Comparison of ENCODE assay signal across 15 mouse cellular contexts in the genomic region with DNA sequence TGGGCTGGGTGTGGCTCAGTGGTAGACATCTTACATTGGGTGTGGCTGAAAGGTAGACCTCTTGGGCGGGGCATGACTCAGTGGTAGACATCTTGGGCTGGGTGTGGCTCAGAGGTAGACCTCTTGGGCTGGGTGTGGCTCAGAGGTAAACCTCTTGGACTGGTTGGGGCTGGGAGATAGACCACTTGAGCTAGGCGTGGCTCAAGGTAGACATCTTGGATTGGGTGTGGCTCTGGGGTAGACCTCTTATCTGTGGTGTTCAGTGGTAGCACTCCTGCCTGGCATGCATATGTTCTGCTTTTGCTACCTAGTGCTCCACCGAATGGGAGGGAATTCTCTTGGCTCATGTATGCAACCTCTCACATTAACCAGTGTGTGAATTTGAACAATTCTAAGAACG. TPM values are rescaled to one million over a fixed set of nuclear protein-coding genes. Genes with fewer than 3 reads are reported as not detected.
"Had no signal": no experiment of that assay in that cellular context is flagged by ENCODE, and none has a peak within 500 bp of the region (broad histone marks: within the 10 kb centered on the region; RNA-seq: fewer than 3 reads in every experiment).

No protein-coding gene starts in this region.

- H3K9ac ChIP-seq: limb, embryonic 12.5 days; lung, embryonic 15.5 days; neural tube, embryonic 13.5 days; stomach, embryonic 15.5 days had no signal

- H3K27me3 ChIP-seq: limb, embryonic 12.5 days; lung, embryonic 15.5 days; neural tube, embryonic 13.5 days; stomach, embryonic 15.5 days had no signal

- H3K9me3 ChIP-seq: limb, embryonic 12.5 days; lung, embryonic 15.5 days; midbrain, embryonic 10.5 days; neural tube, embryonic 13.5 days; stomach, embryonic 15.5 days had no signal

- H3K4me2 ChIP-seq: limb, embryonic 12.5 days; lung, embryonic 15.5 days; neural tube, embryonic 13.5 days; stomach, embryonic 15.5 days had no signal

- ATAC-seq: intestine, embryonic 16.5 days; midbrain, embryonic 16.5 days had no signal

- H3K27ac ChIP-seq: limb, embryonic 12.5 days; lung, embryonic 15.5 days; midbrain, embryonic 10.5 days; neural tube, embryonic 13.5 days; stomach, embryonic 15.5 days had no signal

- H3K36me3 ChIP-seq: lung, embryonic 15.5 days; stomach, embryonic 15.5 days had no signal

- DNase-seq: kidney, adult 8-10 months; kidney, postnatal 25 days; layer of hippocampus, adult 9-11 months; lung, postnatal 14 days; retina, postnatal 1 day; right cerebral cortex, postnatal 4 days; thymus, postnatal 36 days had no signal

- H3K4me1 ChIP-seq: stomach, embryonic 15.5 days had no signal

- H3K4me3 ChIP-seq: limb, embryonic 12.5 days; lung, embryonic 15.5 days; midbrain, embryonic 10.5 days; neural tube, embryonic 13.5 days; stomach, embryonic 15.5 days had no signal

RNA-seq across cellular contexts. Expression of a gene that starts 11.1 kb away (rescaled TPM):
- total RNA-seq: liver, adult 2 months had no signal
- polyA plus RNA-seq: liver, adult 2 months had no signal
